Mouse (Mus musculus): ENCODE results near the gene Prg2. TPM values are rescaled to one million over a fixed set of nuclear protein-coding genes. Genes with fewer than 3 reads are reported as not detected.

Gene Prg2
- total RNA-seq, 2 experiments from 2014 or later = not detected

DNA sequence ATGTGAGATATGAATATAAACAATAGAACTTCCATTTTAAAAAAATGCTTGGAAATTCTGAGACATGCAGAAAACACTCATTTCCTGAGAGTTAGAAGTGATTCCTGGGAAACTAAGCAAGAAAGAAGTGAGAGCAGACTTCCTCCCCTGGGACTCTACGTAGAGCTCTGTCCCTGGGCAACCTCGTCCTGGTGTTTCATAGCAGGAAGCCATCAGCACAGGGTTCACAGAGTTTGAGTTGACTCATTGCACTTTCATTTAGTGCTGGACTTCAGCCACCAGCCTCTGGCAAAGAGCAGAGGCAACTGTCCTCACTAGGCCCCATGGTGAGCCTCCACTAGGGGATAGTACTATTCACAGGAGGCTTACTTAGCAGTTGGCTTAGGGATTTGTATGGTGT is 19.0 kb upstream of the Prg2 start:
- peak; percentile 69 for DNase-seq (ENCODE audit: low spot score)

DNA sequence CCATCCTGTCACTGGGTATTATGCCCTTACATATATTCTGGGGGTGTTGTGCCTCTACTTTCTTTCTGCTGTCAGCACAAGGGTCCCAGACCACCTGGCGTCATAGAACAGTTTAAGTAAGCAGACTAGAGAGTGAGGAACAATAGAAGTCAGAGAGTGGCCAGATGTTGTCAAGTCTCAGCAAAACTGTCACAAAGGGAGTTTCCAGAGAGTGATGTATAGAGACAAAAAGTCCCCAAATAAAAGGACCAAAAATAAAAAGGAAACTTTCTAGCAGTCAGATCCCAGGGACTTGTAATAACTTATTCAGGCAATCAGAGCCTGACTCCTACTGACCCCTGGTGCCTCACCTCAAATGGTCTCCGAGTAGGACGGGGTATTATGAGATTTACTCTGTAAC is 18.4 kb upstream of the Prg2 start:
- no peak for DNase-seq (ENCODE audit: low spot score)

DNA sequence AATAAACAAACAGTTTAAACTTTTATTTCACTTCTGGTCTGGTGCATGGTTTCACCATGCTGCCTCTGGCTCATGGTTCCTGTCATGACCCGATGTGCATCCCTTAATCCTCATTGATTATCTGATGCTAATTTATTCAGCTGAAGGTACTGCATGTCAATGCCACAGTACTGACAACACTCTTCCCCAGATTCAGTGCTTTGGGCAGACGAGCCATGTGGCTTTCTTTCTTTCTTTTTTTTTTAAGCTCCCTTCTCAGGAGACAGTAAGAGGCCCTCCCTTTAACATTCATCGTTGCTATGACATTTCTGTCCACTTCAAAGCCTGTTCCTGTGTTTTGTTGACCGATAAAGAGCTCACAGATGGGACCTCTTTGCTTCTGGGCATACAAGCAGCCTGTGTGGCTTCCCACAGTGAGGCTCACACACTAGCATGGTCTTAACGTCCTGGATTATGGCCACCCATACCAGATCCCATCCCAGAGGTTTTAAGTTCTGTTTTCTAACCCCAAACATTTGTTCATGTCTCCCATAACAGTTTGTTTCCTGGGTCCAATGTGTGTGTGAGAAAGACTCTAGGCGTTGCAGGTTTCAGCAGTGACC is 17.3 kb upstream of the Prg2 start:
- no peak for DNase-seq (ENCODE audit: low spot score)

DNA sequence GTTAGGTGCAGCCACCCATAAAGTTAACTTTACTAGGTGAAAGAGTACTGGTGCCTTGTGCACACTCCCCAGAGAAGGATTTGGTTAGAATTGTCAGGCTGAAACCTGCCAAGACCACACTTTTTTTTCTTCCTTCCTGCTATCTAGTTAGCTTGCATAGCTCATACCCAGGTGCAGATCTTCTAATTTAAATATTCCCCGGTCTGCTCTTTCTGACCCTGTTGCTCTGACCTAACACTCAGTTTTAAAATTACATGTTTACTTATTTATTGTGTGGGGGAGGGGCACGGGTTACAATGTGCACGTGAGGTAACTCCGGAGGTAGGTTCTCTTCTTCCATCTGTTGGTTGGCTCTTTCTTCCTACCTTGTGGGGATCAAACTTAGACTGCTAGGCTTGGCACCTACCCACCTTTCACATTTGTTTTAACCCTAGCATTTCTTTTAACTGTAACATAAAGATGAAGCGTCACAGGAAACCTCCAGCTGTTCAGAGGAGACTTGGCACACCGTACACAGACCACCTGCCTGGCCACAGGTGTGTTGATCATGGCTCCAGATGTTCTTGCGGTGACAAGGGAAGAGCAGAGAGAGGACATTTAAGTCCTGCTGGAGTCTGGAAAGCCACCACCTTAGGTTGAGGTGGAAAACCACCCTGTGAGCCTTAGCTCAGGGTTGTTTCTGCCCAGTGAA is 16.0 kb upstream of the Prg2 start:
- DNase-seq (ENCODE audit: low spot score) = no peak

DNA sequence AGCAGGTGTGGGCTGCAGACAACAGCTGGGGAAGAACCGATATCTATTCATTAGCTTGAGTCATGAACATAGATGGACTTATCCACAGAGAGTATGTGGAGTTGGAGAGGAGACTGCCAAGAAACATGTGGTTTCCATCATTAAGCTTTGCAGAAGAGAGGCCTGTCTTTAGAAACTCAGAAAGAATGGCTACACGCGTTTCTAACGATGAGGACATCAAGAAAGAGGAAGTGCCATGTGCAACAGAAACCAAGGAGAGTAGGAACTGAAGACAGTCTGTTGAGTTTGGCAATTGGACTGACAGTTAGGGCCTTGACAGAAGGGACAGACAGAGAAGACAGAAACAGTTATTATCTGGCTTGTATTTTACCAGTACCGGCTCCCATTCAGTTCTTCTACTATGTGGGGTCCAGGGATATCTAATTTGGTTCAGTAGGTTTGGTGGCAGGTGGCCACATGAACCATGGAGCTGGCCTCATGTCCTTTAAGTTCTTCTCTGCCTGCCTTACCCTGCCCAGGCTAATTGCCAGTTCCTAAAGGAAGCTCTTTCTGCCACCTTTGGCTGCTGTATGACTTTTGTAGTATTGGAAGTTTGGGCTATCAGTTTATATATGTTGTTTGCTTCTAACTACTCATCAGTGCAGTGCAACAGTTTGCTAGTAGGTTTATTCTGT is 12.8 kb upstream of the Prg2 start:
- DNase-seq (ENCODE audit: low spot score) = no peak

DNA sequence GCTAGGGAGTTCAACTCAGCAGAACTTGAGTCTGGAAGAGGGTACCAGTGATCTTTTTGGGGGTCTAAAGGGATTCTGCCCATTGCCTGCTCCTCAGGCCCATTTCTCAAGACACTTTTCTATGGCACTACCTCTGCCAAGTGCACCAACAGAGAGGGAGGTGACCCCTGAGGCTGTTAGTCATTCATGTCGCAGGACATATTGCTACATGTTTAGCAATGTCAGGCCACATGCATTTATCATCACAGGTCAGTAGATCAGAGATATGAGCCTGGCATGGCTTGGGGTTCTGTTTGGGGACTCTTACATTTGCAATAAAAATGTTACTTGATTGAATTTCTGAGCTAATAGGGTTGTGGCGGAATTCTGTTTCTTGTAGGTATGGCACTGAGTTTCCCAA is 4.7 kb upstream of the Prg2 start:
- no peak for DNase-seq (ENCODE audit: low spot score)

DNA sequence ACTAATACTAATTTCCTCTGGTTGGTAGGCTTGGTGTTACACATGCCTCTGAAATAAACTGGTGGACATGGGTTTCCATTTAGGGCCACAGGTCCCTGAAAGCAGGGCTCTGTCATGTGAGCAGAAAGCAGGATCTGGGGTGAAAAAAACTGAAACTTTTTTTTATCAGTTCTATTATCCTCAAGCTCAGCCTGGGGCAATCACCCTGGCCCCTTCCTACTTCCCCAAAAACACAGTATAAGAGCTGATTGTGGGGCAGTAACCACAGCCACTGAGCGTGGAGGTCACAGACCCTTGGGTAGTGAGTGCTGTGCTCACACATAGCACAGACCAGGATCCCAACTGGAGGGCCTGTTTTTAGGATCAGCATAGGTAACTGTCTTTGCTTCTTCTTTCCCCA is 7.7 kb downstream of the Prg2 start, which contains the start of gene Prg3:
Prg3 (plus strand) TSS at position 286 of the 400 bp plus-strand sequence.
- no peak for DNase-seq (ENCODE audit: low spot score)

DNA sequence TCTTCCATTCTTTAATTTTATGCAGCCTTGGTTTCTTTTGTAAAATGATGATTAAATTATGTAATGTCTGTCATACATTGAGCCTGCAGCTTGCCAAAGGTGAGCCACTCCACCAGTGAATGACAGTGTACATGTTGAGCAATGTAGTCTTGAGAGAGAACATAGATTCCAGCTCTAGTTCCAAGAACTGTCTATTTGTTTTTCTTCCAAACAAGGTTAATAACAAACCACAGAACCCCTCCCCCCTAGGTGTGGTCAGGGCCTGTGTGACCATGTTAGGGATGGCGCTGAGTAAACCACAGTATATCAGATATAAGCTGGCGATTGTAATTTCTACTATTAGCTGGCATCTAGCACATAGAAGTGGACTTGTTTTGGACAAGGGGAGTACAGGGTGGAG is 16.1 kb downstream of the Prg2 start:
- no peak for DNase-seq (ENCODE audit: low spot score)

DNA sequence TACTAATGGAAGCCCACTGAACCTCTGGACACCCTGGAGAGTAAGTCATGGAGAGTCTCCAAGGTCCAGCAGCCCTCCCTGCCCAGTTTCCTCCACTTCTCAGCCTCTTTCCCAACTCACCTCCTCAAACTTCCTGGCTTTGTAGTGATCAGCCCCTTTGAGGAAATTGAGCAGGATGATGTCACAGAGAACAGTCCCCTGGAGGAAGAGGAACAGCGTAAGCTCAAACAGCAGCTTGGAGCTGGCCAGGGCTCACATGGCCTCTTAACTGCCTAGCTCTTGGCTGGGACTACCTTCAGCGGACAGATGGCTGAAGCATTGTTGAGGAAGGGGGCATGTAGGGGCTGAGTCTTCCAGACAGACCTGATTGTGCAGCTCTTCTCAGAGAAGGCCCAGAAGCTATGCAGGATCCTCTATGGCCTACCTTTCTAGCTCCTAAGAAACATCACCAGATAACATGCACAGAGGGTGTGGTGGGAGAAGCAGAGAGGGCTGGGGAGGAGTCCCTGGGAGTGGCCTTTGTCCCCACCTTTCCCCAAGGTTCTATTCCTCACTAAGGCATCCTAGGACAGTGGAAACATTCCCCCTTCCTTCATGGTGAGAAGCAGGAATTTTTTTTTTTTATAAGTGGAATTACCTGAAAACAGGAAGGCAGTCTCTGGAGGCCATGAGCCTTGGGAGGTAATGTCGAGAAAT is 19.4 kb downstream of the Prg2 start:
- peak; percentile 9 for DNase-seq (ENCODE audit: low spot score)

DNA sequence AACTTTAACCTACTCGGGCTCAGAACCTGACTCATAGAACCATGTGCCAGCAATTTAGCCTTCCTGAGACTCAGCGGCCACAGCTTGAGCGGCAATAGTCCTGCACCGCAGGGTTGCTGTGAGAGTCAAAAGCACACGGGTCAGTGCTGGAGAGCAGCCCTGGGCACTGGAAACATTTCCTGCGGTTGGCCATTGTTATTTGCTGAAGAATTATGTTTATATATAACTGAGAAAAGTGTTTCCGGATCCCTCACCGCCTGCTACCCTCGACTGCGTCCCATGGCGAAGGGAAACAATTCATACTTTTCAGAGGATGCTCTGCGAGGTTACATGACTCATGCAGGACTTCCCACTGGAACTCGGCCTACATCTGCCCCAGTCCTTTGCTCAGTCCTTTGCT is 21.2 kb downstream of the Prg2 start:
- DNase-seq (ENCODE audit: low spot score) = no peak

DNA sequence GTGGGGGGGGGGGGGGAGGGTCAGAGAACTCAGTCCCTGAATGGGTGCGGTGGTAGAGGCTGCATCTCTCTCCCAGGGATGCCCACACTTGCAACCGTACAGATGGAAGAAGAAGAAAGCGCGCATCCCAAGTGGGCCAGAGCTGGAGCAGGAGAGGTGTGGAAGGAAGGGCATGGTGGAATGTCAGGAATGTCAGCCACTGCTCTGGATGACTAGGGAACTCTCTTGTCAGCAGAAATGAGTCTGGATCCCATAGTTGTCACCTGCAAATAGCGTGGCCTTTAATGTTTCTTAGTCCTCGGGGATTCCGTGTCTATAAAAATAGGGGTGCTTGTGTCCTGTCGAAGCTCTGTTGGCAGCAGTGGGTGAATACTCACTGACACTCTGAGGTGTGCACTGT is 22.3 kb downstream of the Prg2 start:
- no peak for DNase-seq (ENCODE audit: low spot score)

DNA sequence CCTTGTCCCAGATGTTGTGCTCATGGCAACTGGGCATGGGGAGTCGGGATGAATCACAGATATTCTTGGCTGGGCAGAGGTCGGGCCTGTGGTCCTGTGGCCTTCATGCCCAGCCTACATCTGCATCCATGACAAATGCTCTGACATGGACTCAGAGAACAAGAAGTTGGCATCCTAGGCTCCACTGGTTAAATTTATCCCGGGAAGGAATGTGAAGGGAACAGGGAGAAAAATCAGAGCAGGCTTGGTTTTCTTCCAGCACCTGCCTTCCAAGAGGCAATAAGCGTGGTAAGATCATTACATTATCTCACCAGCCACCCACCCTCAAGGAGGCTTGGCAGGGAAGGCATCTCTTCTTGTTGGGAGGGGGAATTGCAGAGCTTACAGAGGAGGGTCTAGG is 24.1 kb downstream of the Prg2 start:
- DNase-seq (ENCODE audit: low spot score) = no peak

DNA sequence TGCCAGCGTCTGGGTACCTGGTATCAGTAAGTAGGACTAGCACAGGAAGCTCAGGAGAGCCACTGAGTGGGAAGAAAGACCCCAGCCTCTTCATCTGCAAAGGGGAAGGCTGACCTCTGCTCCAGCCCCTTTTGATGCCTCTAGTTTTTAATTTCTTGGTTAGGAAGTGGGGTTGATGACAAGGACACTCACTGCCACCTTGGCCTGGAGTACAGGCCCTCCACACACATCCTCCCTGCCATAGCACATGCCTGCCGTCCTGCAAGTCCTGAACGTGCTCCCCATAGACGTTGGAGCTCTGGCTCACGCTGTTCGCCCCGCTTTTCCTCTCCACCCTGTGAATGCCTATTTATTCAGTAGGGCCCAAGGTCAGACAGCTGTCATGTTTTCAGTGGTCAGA is 26.3 kb downstream of the Prg2 start:
- DNase-seq (ENCODE audit: low spot score) = no peak

DNA sequence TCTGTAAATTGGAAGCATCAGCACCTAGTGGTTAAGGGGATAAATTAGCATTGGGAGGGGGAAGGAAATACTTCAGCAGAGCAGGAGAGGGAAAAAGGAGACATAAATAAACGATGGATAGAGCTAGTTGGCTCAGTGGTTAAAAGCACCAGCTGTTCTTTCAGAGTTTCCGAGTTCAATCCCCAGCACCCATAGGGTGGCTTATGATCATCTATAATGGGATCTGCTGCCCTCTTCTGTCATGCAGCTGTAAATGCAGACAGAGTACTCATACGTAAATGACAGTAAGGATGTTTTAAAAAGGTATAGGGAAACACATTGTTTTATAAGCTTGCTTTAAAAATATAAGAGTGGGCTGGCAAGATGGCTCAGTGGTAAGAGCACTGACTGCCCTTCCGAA is 27.5 kb downstream of the Prg2 start:
- peak; percentile 28 for DNase-seq (ENCODE audit: low spot score)

DNA sequence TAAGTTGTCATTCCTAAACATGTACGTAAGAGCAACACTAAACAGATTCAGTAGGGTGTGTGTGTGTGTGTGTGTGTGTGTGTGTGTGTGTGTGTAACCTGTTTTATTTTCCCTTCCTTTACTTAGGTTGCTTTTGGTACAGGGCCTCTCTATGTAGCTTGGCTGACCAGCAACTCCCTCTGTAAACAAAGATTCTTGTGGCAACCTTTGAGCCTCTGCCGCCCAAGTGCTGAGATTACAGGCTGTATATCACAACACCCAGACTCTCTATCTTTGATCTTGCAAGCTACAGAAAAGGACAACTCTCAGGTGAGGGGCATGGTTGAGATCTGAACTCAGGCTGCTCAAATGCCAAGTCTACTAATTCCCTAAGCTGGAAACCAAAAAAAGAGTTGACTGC is 29.0 kb downstream of the Prg2 start:
- DNase-seq (ENCODE audit: low spot score) = no peak

DNA sequence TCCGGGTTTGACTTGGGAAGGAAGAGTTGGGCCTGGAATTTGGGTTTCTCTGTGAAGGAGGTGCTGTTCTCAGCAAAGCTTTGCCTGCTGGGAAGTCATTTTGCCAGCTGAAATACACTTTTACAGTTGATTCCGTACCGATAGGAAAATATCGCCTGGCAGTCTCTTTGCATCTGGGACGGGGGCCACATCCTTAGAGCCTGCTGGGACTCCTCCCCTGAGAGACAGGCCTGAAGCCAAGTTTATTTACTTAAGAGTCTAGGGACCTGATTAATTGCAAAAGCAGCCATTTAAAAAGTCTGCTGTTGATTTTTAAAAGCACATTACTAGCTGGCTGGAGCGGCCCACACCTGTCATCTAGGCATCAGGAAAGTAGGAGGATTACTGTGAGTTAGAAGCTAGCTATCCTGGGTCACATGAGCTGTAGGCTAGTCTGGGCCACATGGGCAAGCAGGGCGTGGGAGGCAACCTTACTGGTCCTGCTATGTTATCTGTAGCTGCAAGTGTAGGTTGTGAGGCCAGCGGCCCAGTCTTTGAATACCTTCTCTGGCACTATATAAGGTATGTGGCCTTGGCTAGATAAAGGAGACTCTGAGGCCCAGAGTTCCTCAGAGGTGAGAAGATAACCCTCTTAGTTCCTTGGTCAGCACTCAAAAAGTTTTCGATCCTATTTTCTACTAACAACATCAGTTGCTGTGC is 31.8 kb downstream of the Prg2 start:
- DNase-seq (ENCODE audit: low spot score) = peak; percentile 28

DNA sequence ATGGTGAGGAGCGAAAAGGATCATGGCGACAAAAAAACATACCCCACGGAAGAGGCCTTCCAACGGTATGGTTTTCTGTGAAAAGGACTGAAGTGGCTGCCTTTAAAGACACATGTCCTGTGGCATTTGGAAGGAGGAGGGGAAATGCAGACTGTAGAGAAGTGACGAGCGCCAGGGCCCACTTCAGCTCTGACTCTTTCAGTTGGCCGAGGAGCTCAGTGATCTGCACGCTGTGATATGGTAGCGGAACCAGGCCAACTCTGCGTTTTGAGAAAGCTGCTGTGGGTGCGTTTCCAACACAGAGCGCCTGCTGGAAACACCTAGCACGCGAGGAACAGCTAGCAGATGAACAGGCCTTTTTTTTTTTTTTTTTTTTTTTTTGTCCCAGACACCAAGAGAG is 32.4 kb downstream of the Prg2 start:
- DNase-seq (ENCODE audit: low spot score) = no peak

DNA sequence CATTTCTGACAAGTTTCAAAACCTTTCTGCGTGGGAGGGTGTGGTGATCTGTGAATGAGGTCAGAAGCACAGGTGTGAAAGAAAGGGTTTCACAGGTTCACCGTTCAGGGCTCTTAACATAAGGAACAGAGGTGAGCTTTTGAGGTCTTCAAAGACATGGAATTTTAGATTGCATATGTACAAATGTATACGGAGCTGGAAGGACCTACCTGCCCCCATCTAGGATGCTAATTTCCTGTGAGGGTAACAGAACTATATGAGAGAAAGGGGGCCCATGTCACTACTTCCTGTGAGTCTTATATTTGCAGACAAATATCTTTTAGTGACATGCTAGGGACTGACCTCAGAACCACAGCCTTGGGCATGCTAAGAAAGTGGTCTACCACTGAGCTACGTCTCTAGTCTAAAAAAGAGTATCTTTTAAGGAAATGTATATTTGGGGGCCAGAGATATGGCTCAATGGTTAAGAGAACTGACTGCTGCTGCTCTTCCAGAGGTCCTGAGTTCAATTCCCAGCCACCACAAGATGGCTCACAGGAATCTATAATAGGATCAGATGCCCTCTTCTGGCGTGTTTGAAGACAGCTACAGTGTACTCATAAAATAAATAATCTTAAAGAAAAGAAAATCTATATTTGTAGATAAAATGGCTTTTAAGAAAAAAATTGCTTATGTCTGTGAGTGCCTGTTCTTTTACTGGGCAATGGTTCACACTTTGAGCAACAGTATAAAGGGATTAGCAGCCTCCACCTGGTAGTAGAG is 33.7 kb downstream of the Prg2 start:
- no peak for DNase-seq (ENCODE audit: low spot score)

DNA sequence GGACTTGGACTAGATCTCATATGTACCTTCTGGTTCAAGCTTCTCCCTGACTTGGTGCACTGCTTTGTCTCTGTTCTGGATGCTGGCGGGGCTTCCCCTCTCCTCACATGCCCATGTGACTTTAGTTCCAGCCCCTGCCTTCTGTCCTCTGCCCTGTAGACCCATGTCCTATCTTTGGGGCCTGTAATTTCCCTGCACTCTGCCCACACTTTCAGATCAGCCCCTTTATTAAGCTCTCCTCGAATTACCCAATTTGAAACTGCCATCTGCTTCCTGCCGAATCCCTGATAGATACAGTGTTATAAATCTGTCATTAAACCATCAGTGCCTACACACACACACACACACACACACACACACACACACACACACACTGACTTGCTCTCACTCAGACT is 34.3 kb downstream of the Prg2 start:
- DNase-seq (ENCODE audit: low spot score) = no peak

DNA sequence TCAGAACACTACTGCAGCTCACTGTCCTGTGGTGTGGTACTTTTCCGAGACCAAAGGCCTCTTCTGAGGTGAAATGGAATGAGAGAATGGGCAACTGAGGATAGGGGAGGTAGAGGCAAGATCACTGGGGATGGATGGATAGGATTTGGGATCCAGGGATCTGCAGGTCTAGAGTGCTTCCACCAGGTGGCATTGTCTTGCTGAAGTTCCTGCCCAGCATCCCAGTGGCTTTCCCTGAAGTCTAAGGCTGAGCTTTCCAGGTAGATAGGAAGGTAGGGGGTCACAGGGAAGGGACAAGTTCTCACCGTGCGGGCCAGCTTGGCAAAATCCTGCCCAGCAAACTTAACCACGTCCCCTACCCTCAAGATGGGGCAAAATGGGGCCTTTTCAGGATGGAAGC is 41.8 kb downstream of the Prg2 start:
- no peak for DNase-seq (ENCODE audit: low spot score)

DNA sequence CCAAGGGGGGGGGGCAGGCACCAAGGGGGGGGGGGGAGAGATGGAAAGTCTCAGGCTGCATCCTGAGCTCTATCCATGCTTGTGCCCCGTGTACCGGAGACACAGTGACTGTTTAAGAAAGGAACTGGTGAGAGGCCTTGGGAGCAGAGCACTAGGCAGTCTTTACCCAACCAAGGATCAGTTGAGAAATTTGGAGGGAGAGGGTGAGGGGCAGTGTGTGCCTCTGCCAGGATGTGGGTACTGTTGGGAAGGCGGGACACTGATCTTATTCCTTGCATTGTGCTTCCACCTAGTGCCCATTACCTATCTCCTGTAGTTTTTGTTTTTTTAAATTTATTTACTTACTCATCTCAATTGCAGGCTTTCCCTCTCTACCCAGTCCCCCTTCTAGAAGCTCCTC is 45.9 kb downstream of the Prg2 start:
- no peak for DNase-seq (ENCODE audit: low spot score)

Measured in gastrocnemius, adult 18-20 months (tissue).